Mouse (Mus musculus): ENCODE measurements around the gene Cdk2. TPM values are rescaled to one million over a fixed set of nuclear protein-coding genes. Genes with fewer than 3 reads are reported as not detected.
"Not testable (repeated sequence)": the region's sequence is repeated elsewhere in the genome, so short reads cannot be mapped to it uniquely, and the experiment has no call there.

Cdk2 gene
- 1 to 10 TPM; 2.1 to 2.6 TPM for total RNA-seq (2021)

GRCm38 (mm10) chr10:128704491-128705316 is at the start of gene Cdk2:
Gene Cdk2 (minus strand): TSS chr10:128705031.
- peak; percentile 80 to 82 for DNase-seq (ENCODE audit: low spot score in 2 of 2)
- intact Hi-C loops (cut with DNase I): no loop called here

GRCm38 (mm10) chr10:128748252-128748864 is 43.5 kb upstream of the Cdk2 start:
- peak; percentile 82 to 83 for DNase-seq (ENCODE audit: low spot score in 2 of 2)

GRCm38 (mm10) chr10:128747646-128748251 is 42.9 kb upstream of the Cdk2 start, which contains the start of gene Pym1:
Gene Pym1 (plus strand): TSS chr10:128747889.
- intact Hi-C loops (cut with DNase I): loop anchor here (1.0 to 5.0 kb wide), 2 partner anchors 50 to 58 kb away; partner anchors contain the start of gene Rab5b
- peak; percentile 52 to 60 for DNase-seq (ENCODE audit: low spot score in 2 of 2)

More at GRCm38 (mm10) chr10:128748252-128748864, 43.5 kb upstream of the Cdk2 start:
- intact Hi-C loops (cut with DNase I): loop anchor here (1.0 to 5.0 kb wide), 2 partner anchors 51 to 57 kb away; partner anchors contain the start of gene Rab5b

GRCm38 (mm10) chr10:128746972-128747645 is 42.3 kb upstream of the Cdk2 start:
- intact Hi-C loops (cut with DNase I): loop anchor here (5.0 kb wide), 1 partner anchor 50 kb away; the partner anchor contains the start of gene Rab5b
- no peak for DNase-seq (ENCODE audit: low spot score in 2 of 2)

GRCm38 (mm10) chr10:128745946-128746613 is 41.2 kb upstream of the Cdk2 start:
- intact Hi-C loops (cut with DNase I): loop anchor here (5.0 kb wide), 1 partner anchor 49 kb away; the partner anchor contains the start of gene Rab5b

GRCm38 (mm10) chr10:128744680-128745601 is 40.1 kb upstream of the Cdk2 start, which contains the start of gene Dgka:
Gene Dgka (minus strand): TSS chr10:128744855.
- DNase-seq (ENCODE audit: low spot score in 2 of 2): no peak
- intact Hi-C loops (cut with DNase I): loop anchor here (5.0 kb wide), 1 partner anchor 48 kb away; the partner anchor contains the start of gene Rab5b

More at GRCm38 (mm10) chr10:128745946-128746613, 41.2 kb upstream of the Cdk2 start:
- DNase-seq (ENCODE audit: low spot score in 2 of 2): no peak

GRCm38 (mm10) chr10:128744211-128744610 is 39.4 kb upstream of the Cdk2 start:
- intact Hi-C loops (cut with DNase I): no loop called here
- no peak for DNase-seq (ENCODE audit: low spot score in 2 of 2)

- DNase-seq (ENCODE audit: low spot score in 2 of 2): peak; percentile 46 to 50
- intact Hi-C loops (cut with DNase I): no loop called here
These were observed 39.0 kb upstream of the Cdk2 start for GRCm38 (mm10) chr10:128743791-128744191.

- DNase-seq (ENCODE audit: low spot score in 2 of 2): no peak
These were observed 38.4 kb upstream of the Cdk2 start for GRCm38 (mm10) chr10:128743235-128743634.

GRCm38 (mm10) chr10:128742616-128743015 is 37.8 kb upstream of the Cdk2 start:
- intact Hi-C loops (cut with DNase I): no loop called here
- DNase-seq (ENCODE audit: low spot score in 2 of 2): no peak

More at GRCm38 (mm10) chr10:128743235-128743634, 38.4 kb upstream of the Cdk2 start:
- intact Hi-C loops (cut with DNase I): no loop called here

GRCm38 (mm10) chr10:128740296-128740695 is 35.5 kb upstream of the Cdk2 start:
- intact Hi-C loops (cut with DNase I): no loop called here
- no peak for DNase-seq (ENCODE audit: low spot score in 2 of 2)

GRCm38 (mm10) chr10:128737435-128737834 is 32.6 kb upstream of the Cdk2 start:
- no peak for DNase-seq (ENCODE audit: low spot score in 2 of 2)
- intact Hi-C loops (cut with DNase I): loop anchor here (5.0 kb wide), 1 partner anchor 155 kb away; the partner anchor contains the start of gene Gdf11

- intact Hi-C loops (cut with DNase I): no loop called here
- DNase-seq (ENCODE audit: low spot score in 2 of 2): no peak
These were observed 27.2 kb upstream of the Cdk2 start for GRCm38 (mm10) chr10:128731992-128732391.

- intact Hi-C loops (cut with DNase I): no loop called here
- peak; percentile 18 to 33 for DNase-seq (ENCODE audit: low spot score in 2 of 2)
These were observed 26.2 kb upstream of the Cdk2 start for GRCm38 (mm10) chr10:128731002-128731433.

GRCm38 (mm10) chr10:128728059-128728458 is 23.2 kb upstream of the Cdk2 start:
- DNase-seq (ENCODE audit: low spot score in 2 of 2): no peak
- intact Hi-C loops (cut with DNase I): no loop called here

- intact Hi-C loops (cut with DNase I); DNase-seq (ENCODE audit: low spot score in 2 of 2): not testable (repeated sequence)
These were observed 20.6 kb upstream of the Cdk2 start for GRCm38 (mm10) chr10:128725466-128725865.
